Mouse (Mus musculus) heart, postnatal 10 days (tissue): ENCODE data around the gene Ube2h. TPM values are rescaled to one million over a fixed set of nuclear protein-coding genes. Genes with fewer than 3 reads are reported as not detected.

Experiments used
- DNase-seq, 2 experiments: peaks; one replicate each; pipeline ENCODE4 v3.0.0; 2021
- intact Hi-C: fragments of 180-260 bp; cut with DNase I; formaldehyde crosslinking; loops from one replicate; pipeline ENCODE4 v1.15.1; 2025
- total RNA-seq, 2 experiments: library from RNA; stranded (reverse); gene quantifications; 2 replicates each; pipeline ENCODE4 v1.2.3; 2021

The Ube2h gene
- total RNA-seq, 2 experiments from 2014 or later = 84.2 to 86.2 TPM

DNA sequence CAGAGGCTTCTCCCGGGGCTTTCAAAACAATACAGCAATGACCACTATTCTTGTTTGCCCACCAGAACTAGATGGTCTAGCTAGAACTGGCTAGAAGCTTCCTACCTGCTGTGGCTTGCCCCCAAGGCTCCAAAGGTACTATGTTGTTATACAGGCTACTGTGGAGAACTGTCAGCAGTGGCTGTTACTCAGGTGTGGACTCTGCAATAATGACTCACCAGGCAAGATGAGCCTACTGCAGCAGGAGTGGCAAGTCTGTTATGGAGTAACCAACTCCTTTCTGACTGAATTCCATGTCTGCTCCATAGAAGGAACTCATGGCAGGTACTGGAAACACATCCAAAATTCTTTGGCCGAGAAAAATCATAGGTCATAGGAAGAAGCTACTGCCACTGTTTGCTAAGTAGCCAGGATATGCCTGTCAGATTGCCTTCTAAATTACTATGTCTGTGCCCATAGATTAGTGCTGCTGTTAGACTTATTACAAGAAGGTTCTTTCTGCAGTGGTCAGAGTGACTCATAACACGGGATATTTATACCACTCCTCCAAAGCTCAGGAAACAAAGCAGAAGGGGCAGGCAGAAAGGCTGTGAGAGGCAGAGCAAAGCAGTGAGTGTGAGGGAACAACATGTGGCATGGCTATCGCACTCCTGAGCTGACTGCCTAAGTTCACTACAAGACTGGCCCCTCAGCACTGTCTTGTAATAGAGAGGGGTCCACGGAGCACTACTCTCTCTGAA lies 51.9 kb downstream of the Ube2h start:
- intact Hi-C loops = no loop called here
- DNase-seq = no peak

DNA sequence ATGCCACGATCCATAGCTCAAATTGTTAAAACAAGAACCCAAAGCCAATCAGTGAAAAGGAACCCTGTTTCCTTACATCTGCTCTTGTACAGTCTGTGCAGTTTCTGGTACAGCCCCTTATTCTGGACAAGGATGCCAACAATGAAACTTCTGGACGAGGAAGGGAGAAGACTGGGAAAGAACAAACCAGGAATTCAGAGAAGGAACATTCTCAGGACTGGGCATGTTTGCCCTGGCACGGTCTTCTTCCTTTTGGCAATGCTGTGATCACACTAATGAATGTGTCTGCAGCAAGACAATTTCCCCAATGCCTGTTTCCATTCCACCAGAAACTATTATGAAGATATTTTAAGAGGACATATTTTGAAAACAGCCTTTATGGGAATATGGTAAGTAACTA lies 55.6 kb downstream of the Ube2h start:
- intact Hi-C loops = no loop called here
- no peak for DNase-seq

DNA sequence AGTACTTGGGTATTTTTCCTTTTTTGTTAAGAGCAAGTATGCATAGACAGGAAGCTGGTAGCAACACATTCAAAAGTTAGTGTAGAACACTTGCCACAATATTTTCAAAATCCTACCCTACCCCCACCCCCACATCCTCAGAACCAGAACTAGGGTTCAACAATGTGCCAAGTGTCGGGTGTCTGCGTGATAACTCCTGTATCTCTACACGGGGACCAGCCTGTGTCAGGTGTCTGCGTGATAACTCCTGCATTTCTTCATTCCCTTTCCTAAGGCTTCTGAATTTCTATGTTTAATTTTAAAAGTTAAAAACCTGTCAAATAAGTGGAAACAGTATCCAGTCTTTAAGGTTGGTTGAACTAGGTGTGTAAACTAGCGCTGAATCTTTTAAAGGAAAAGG lies 58.4 kb downstream of the Ube2h start:
- intact Hi-C loops = no loop called here
- DNase-seq = no peak

DNA sequence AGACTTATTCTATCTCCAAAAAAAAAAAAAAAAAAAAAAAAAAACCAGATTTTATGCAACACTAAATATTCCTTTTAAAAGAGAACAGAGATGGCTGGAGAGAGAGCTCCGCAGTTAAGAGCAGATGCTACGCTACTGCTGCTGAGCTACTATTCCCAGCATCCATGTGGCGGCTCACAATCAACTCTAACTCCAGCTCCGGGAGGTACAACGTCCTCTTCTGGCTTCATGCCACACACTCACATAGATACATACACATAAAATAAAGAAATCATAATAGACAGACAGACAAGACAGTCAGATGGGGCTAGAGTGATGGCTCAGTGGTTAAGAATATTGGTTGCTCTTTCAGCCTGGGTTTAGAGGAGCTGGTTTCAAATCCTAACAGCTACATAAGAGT lies 58.9 kb downstream of the Ube2h start:
- no peak for DNase-seq
- intact Hi-C loops = no loop called here

DNA sequence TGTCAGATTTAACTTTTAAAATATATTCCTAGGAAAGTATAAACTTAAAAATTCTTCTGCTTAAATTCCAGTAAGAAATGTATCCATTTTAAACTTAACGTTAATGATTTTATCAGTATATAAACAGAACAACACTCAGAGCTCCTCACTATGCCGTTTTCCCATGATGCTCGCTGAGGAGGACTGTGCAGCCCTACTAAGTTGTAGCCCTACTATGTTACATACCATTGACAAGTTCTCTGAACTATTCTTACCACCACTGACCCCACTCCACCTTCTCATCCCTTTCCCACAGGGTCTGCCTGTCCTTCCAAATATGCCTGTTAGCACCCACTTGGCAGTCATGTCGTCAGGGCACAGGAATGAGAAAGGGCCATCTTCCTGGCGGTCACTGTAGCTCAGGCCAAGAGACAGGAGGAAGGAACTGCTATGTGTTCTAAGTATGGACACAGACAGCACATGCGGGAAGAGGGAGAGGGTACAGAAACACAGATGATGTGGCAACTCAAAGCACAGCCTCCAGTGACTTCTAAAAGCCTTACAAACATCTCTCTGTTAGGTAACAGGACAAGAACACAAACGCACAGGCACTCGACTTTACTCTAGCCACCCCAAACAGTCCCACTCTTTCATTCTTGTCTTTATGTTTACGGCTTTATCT lies 60.9 kb downstream of the Ube2h start:
- intact Hi-C loops = no loop called here
- peak in 1 of 2 experiments; percentile 23 for DNase-seq

DNA sequence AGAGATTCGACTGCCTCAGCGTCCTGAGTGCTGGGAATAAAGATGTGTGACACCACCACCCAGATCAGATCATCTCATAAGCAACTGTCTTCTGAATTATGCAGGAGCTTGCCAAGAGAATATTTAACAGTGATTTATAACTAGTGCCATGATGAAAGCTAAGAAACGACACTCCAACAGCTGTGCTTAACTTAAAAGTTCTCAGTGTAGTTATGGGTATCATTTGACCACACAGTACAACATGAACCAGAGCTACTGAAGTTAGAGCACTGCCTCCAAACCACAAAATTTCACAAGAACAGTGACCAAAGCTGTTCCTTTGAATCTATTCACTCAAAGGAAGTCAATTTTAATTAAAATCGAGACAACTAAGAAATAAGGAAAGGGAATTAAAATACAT lies 61.4 kb downstream of the Ube2h start:
- intact Hi-C loops = no loop called here

DNA sequence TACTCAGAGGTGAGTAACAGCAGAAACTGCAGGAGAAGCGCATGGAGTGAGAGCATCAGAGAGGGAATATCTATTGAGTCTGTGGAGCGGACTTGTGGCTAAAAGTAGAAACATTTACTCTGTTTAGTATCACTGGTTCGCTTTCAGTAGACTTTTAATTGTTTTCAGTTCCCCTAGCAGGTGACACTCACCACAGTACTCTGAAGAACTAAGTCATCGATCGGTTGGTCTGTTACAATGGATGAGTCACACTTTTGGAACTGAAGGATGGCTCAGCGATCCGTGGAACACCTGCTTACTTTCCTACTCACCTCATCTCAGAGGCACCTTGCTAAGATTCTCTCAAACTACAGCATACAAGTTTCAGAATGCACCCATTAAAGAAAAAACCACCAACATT lies 64.2 kb downstream of the Ube2h start:
- intact Hi-C loops = no loop called here
- no peak for DNase-seq

More for the DNA sequence above, 61.4 kb downstream of the Ube2h start:
- DNase-seq = no peak

DNA sequence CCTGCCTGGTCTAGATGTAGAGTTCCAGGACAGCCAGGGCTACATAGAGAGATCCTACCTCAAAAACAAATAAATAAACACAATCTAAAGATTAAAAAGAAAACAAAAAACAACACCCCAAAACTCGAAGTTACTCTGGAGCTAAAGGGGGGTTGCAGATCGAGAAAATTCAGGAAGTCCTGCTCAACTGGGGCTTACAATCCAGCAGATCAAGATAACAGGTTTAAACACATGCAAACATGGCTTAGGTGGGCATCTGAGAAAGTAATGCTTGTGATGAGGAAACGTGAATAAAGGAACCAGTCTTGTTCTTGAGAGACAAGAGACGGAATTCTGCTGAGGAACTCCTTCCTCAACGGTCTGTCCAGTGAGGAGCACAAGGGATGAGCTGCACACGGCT lies 65.1 kb downstream of the Ube2h start:
- DNase-seq = no peak
- intact Hi-C loops = no loop called here

DNA sequence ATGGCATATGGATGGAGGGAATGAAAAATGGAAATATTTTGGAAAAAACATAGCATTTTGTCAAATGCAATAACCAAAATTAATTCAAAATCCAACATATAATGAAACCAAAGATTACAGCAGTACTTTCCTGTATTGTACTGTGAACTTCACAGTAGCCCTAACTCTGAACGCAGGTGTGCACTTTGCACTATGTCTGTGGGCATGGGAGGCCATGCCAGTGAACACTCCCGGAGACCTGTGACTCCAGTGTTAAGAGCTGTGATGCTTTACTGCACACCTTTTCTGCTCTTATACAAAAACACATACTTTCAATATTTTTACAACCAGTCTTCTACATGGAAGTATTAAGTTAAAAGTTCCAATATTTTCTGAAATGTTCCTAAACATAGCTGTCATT lies 66.3 kb downstream of the Ube2h start:
- intact Hi-C loops = no loop called here
- DNase-seq = no peak

DNA sequence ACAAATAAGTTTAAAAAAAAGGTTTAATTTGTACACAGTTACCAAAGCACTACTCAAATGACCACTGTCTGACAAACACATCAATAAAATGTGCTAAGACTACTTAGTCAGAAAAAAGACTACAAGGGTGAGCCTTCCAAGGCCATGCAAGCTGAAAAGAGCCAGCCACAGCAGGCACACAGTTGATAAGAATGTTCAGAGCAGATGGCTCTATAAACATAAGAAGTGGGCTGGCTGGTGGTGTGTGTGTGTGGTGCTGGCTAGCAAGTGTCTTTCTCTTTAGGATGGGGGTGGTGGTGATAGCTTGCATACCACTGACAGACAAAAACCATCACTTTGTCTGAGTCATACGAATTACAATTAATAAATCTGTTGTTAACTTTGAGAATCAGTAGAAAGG lies 67.8 kb downstream of the Ube2h start:
- intact Hi-C loops = no loop called here
- no peak for DNase-seq

DNA sequence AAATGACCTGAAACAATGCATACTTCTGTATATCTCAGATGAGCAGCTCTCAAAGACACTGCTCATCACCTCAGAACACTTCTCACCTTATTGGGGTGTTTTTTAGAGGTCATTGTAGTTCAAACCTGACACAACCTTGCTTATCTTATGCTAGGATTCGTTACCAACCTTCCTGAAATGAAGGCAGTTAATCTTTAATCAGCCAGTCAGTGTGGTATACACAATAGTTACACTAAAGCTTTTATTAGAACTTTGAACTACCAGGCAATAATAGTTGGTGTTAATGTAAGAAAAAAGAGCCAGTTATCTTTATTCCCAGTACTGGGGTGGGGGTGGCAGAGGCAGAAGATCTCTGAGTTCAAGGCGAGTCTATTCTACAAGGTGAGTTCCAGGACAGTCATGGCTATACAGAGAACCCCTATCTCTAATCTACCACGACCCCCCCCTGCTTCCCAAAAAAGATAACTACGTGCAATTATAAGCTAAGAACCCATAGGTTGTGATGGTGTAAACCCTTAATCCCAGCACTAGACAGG lies 72.5 kb downstream of the Ube2h start:
- intact Hi-C loops = no loop called here
- no peak for DNase-seq

DNA sequence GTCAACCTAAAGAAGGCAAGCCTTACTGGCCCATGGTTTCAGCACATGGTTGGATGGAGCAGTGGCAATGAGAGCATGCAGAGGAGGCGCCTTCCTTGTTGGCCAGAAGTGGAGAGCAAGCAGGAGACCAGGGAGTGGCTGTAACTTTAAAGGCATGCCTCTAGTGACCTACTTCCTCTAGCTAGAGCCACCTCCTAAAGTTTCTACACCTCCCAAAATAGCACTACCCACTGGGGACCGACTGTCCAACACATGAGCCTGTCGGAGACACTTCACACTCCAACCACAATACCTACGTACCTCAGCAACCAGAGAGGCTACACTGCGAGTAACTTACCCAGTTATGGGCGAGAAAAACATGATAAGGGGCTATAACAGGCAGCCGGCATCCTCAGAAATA lies 74.1 kb downstream of the Ube2h start:
- intact Hi-C loops = no loop called here
- peak; percentile 47 to 59 for DNase-seq

DNA sequence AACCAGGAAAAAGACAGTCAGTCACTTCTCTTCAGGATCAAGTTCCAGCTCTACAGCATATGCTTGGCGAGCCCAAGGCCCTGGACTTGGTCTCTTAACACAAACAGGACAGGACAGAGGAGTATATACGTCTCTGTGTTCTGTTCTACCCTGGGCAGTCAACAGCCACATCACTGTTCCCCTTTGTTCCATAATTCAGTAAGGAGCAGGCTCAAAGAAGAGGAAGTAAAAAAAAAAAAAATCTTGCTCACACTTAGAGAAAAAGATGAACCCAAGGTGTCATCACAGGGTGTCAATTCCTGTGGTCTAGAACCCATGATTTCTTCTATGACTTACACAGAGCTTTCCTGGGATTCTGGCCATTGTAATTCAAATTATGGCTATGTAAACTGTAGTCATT lies 75.4 kb downstream of the Ube2h start:
- intact Hi-C loops = loop anchor here (5.0 kb wide), 1 partner anchor 128 kb away; no protein-coding TSS in a partner anchor
- DNase-seq = no peak

DNA sequence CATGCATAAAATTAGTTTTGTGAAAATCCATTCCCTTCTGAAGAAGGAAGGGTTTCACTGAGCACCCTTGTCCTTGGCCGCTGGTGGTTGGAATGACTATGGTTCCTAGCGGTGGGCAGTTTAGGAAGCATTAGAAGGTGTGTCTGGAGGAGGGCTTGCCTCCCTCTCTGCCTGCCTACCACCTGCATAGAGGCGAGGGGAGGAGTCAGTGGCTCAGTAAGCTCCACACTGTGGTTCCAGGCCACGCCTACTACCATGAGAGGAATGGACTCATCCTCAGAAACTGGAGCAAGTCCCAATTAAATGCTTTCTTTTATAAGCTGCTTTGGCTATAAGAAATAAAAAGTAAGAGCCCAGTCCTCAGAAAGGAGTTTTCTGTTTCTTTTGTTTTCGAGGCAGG lies 76.0 kb downstream of the Ube2h start:
- DNase-seq = no peak
- intact Hi-C loops = loop anchor here (5.0 kb wide), 1 partner anchor 129 kb away; no protein-coding TSS in a partner anchor

DNA sequence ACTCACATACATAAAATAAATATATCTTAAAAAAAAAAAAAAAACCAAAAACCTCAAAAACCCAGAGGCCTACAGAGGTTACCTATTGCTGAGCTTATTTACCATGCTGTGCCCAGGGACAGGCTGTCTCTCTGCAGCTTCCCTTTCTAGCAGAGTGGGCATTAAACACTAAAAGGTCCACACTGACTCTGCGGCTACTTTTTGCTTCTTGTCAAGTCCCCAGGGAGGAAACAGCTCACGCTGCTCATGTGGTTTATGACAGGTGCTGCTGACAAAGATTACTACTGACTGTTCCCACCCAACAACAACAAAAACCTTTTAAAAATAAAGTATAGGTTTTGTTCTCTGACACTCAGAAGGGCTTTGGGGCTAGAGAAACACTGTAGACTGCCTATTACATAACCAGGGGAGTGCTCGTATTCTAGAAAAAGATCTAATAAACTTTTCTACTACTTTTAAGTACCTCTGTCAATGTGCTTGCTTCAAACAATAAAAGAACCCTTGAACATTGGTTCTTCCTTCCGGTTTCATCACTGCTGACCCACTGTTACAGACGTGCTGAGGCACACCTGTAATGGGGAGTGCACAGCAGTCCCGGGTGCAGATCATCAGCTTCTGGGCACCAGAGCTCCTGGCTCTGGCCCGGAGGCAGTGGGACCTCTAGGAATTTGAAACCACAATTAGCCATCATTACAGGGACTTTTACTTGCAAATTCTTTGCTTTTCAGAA lies 77.2 kb downstream of the Ube2h start:
- intact Hi-C loops = loop anchor here (5.0 kb wide), 1 partner anchor 130 kb away; no protein-coding TSS in a partner anchor
- no peak for DNase-seq

DNA sequence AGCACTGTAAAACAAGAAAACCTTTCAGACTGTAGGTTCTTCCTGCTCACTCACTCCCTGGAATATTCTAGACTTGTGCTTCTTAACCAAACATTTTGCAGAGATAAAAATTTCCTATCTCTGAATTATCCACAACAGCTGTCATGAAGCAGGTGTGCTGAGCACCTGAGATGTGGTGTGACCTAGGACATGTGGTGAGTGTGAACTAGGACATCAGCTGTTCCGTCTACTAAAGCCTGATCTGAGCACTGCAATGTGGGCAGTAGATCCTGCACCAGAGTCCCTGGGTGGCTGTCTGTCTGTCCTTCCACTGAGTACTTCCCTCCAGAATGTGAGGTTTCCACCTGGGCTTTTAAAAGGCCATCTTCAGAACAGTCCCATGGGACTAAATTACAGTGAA lies 79.6 kb downstream of the Ube2h start:
- intact Hi-C loops = loop anchor here (5.0 kb wide), 1 partner anchor 133 kb away; no protein-coding TSS in a partner anchor

DNA sequence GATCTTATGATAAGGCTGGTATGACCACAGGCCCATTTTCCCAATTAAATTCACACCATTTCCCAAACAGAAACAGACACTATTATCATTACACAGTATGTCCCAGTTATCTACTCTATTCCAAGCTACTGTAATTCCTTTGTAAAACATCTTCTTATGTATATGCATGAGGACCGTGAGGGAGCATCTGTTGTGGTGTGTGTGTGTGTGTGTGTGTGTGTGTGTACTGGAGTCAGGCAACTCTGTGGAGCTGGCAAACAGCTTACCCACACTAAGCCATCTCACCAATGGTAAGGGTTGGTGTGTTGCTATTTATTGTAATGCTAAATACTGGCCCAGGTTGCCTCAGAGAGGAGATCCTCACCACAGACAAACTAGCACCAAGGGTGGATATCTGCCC lies 82.0 kb downstream of the Ube2h start:
- DNase-seq = no peak
- intact Hi-C loops = no loop called here

More for the DNA sequence above, 79.6 kb downstream of the Ube2h start:
- no peak for DNase-seq

DNA sequence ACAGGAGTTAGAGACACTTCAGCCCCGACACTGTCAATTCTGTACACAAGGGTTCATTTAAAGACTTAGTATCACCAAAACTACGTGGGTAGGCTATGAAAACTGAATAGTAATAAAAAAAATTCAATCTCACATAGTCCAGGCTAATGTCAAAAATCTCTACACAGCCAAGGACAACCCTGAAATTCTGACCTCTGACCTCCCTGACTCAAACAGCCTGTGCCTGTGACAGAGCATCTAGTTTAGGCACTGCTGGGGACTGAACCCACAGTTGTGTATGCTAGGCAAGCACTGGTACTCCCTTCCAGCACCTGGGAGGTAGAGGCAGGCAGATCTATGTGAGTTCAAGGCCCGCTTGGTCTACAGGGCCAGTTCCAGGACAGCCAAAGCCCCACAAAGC lies 86.8 kb downstream of the Ube2h start:
- DNase-seq = no peak
- intact Hi-C loops = no loop called here

DNA sequence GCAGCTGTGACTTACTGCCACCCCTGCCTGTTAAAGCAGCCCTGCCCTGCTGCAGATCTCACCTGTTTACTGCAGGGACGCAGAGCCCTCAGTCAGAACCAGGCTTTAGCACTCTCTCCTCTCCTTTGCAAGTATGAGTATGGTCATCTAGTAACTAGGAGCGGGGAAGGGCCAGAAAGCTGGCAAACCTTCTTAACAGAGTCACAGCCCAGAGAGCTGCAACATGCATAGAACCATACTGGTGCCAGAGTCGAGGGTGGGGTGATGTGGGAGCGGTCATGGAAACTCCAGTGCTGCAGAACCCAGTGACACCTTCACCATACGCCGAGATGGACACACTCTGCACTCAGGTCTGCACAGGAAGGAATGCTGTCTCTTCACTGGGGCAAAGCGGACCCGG lies 91.9 kb downstream of the Ube2h start:
- intact Hi-C loops = no loop called here
- DNase-seq = no peak

DNA sequence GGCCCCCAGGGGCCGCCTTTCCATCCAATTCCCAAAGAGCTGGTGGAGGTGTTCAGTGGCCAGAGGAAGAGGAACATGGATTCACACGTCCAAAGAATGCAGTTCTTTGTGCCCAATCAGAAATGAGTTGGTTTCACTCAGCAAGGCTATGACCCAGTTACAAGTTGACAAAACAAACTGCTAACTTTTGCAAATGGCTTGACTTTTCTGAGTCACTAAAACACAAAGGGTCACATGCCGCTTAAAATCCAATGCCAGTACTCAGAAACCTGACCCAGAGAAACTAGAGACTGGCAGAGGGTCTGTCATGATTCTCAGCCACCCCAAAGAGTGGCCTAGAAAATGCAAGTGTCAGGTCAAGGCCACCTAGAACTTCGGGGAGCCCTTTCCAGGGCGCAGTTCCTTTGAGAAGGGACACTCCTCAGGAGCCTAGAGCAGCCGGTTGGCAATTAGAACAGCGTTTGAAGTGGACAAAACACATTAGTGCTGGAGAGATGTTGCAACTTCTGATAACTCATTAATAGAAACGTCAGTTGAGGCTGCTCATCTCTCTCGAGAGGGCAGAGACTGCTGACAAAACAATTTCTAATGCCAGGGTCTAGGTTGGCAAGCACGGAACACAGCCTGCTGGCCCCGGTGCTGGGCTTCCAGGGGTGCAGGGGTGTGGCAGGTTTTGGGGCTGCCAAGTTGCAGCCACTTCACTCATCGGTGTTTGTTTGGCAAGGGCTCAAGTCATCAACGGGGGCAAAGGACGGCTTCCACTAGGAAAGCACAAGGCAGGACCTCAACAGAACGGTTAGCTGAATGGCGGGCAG lies 92.5 kb downstream of the Ube2h start:
- DNase-seq = no peak
- intact Hi-C loops = loop anchor here (2.0 kb wide), 1 partner anchor 145 kb away; no protein-coding TSS in a partner anchor
